In genomic region chr5:108655381-108655780, GRCm38 (mm10) we compare ENCODE assay signal across 21 mouse cellular contexts. TPM values are rescaled to one million over a fixed set of nuclear protein-coding genes. Genes with fewer than 3 reads are reported as not detected.
"Had no signal": no experiment of that assay in that cellular context is flagged by ENCODE, and none has a peak within 500 bp of the region (broad histone marks: within the 10 kb centered on the region; RNA-seq: fewer than 3 reads in every experiment).

No protein-coding gene starts in this region.

- H3K27ac ChIP-seq: limb, embryonic 12.5 days; limb, embryonic 15.5 days; liver, embryonic 12.5 days; liver, embryonic 15.5 days; midbrain, embryonic 12.5 days; neural tube, embryonic 13.5 days; stomach, postnatal 0 days had no signal

- DNase-seq: kidney, adult 18-20 months; kidney, adult 9 months; kidney, postnatal 14 days; kidney, postnatal 4 days; left cerebral cortex, postnatal 4 days; lung, adult 2 months; lung, postnatal 14 days; lung, postnatal 4 days; retina, postnatal 1 day; thymus, adult 18-20 months; thymus, postnatal 36 days had no signal

- H3K9me3 ChIP-seq: limb, embryonic 12.5 days; limb, embryonic 15.5 days; liver, embryonic 12.5 days; liver, embryonic 15.5 days; midbrain, embryonic 12.5 days; neural tube, embryonic 13.5 days had no signal

- H3K4me3 ChIP-seq: limb, embryonic 12.5 days; limb, embryonic 15.5 days; liver, embryonic 12.5 days; liver, embryonic 15.5 days; midbrain, embryonic 12.5 days; myocyte; neural tube, embryonic 13.5 days had no signal

- H3K27me3 ChIP-seq: limb, embryonic 12.5 days; limb, embryonic 15.5 days; liver, embryonic 12.5 days; liver, embryonic 15.5 days; midbrain, embryonic 12.5 days; neural tube, embryonic 13.5 days had no signal

RNA-seq across cellular contexts. Expression of gene Slc26a1, which starts 20.0 kb away (rescaled TPM):
- total RNA-seq: monocyte, adult 5-6 weeks; neutrophil, adult 5-6 weeks had no signal
